Mouse (Mus musculus) forebrain, embryonic 12.5 days (tissue): Measurements from ENCODE around the gene Dlg5. TPM values are rescaled to one million over a fixed set of nuclear protein-coding genes. Genes with fewer than 3 reads are reported as not detected.

Experiments
- ATAC-seq: fragments of 200-750 bp; cut with Nextera tagmentation; 2 replicates; pipeline ENCODE4 v1.8.0; 2017; ENCODE audit warnings: moderate TSS enrichment; ENCODE audit not compliant: low FRiP score
- H3K27ac ChIP-seq: fragments of 300-500 bp; sonication (generic); 2 replicates; pipeline ENCODE4 v1.5.1; 2016; ENCODE audit warnings: mild to moderate bottlenecking
- H3K27me3 ChIP-seq: fragments of 300-500 bp; sonication (generic); 2 replicates; pipeline ENCODE4 v1.6.1; 2016; ENCODE audit warnings: mild to moderate bottlenecking
- H3K36me3 ChIP-seq: fragments of 300-500 bp; sonication (generic); replicated peaks from 2 replicates; pipeline ENCODE4 v1.6.1; 2016; ENCODE audit warnings: mild to moderate bottlenecking
- H3K4me1 ChIP-seq: fragments of 300-500 bp; sonication (generic); 2 replicates; pipeline ENCODE4 v1.6.1; 2016
- H3K4me2 ChIP-seq: fragments of 300-500 bp; sonication (generic); 2 replicates; pipeline ENCODE4 v1.6.1; 2016; ENCODE audit warnings: mild to moderate bottlenecking, moderate library complexity
- H3K4me3 ChIP-seq: fragments of 300-500 bp; sonication (generic); replicated peaks from 2 replicates; pipeline ENCODE4 v1.5.1; 2016; ENCODE audit warnings: mild to moderate bottlenecking
- H3K9ac ChIP-seq: fragments of 300-500 bp; sonication (generic); 2 replicates; pipeline ENCODE4 v1.6.1; 2016; ENCODE audit warnings: mild to moderate bottlenecking
- H3K9me3 ChIP-seq: fragments of 300-500 bp; sonication (generic); 2 replicates; pipeline ENCODE4 v1.6.1; 2016
- WGBS: fragments of 180-500 bp; shearing (Covaris S2); methylation state at CpG from one replicate; pipeline ENCODE4 v1.1.7; 2016; 5-methylcytosine and 5-hydroxymethylcytosine counted together
- polyA plus RNA-seq: library from polyadenylated mRNA; unstranded; fragments of >200 nt; fragmentation: Nextera tagmentation; extraction: Ambion mirVana; gene quantifications from 2 replicates; pipeline ENCODE4 v1.2.1, GENCODE M21; 2016

The Dlg5 gene
- polyA plus RNA-seq, 1 experiment from 2014 or later: 22.5 TPM

DNA sequence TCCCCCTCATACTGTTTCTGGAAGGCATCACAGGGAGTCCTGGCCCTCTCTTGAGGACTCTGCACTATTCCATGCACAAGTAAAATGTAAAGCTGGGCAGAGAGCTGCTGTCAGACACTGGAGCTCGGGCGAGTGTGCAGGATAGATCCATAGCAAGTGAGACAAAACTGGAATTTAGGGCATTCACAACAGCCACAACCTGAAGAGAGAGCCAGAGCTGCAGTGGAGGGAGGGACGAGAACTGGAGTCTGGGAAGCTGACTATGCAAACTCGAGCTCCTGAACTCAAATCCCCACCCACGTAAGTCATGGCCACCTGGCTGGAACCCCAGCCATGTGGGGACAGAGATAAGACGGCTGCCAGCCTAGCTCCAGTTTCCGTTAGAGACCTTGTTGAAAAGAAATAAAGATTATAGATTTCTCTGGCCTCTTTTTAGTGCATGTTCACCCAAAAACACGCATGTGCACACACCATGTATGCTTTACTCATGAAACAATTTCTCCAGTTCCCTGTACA, 105.4 kb downstream of the Dlg5 start:
- no peak for ATAC-seq
- WGBS: 93% methylated on average over 8 of the region's 8 CpGs
- H3K36me3 ChIP-seq: peaks cover 77% of the 10 kb centered on the region

DNA sequence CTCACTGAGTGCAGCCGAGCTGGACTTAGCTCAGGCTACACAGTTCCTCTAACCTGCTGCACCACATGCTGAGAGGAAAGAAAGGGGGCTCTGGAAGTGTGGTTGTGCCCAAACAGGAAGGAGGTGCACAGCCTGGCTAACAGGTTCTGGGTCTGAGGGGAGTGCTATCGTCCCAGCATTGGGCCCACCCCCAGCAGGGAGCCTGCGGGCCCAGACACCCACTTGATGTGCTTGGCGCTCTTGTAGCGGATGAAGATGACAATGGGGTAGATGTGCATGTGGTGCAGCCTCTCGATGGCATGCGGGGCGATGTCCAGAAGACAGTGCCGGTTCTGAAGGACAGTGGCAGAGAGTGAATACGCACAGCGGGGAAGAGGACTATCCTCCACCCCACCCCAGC, 108.8 kb downstream of the Dlg5 start:
- H3K4me1 ChIP-seq: no peaks in the 10 kb centered on the region
- H3K9me3 ChIP-seq: no peaks in the 10 kb centered on the region
- H3K36me3 ChIP-seq: peaks cover 62% of the 10 kb centered on the region
- H3K27me3 ChIP-seq: no peaks in the 10 kb centered on the region
- 89% methylated on average over 11 of the region's 11 CpGs for WGBS
- no peak overlapping the region for H3K4me2 ChIP-seq
- no peak overlapping the region for H3K4me3 ChIP-seq
- ATAC-seq: no peak
- H3K27ac ChIP-seq: no peak overlapping the region
- no peak overlapping the region for H3K9ac ChIP-seq

More for the DNA sequence above, 105.4 kb downstream of the Dlg5 start:
- no peak overlapping the region for H3K27ac ChIP-seq
- H3K4me3 ChIP-seq: no peak overlapping the region
- H3K4me1 ChIP-seq: peaks cover 13% of the 10 kb centered on the region
- no peak overlapping the region for H3K9ac ChIP-seq
- no peaks in the 10 kb centered on the region for H3K27me3 ChIP-seq
- no peak overlapping the region for H3K4me2 ChIP-seq
- H3K9me3 ChIP-seq: no peaks in the 10 kb centered on the region

DNA sequence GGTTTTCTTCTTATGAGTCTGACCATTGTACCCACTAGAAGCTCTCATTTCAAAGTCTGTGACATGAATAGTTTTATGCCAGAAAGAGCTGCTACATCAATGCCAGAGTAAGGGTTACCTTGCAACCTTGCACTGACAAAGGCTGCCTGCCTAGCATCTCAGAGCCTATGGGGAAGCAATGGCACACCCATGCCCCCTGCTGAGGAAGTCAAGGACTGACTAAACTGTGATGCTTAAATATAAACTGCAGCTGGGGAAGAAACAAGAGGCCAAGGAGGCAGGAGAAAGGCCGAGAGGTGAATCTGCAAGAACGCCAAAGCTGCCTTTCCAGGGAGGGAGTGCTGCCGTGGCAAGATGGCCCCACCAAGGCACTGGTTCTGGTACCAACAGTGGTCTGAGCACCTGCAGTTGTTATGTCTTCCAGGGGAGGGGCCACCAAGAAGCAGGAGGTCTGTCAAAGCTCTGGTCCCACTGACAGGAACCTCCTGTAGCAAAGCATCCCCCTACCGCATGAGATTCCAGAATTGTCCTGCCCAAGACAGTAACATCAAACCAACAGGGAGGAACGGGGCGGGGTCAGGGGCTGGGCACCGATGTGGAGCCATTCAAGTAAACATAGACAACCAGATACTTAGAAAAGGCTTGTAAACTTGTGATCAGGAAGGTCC, 111.0 kb downstream of the Dlg5 start:
- no peaks in the 10 kb centered on the region for H3K27me3 ChIP-seq
- no peaks in the 10 kb centered on the region for H3K9me3 ChIP-seq
- no peak overlapping the region for H3K9ac ChIP-seq
- H3K4me3 ChIP-seq: no peak overlapping the region
- H3K27ac ChIP-seq: no peak overlapping the region
- 92% methylated on average over 7 of the region's 7 CpGs for WGBS
- H3K4me2 ChIP-seq: no peak overlapping the region
- no peak for ATAC-seq
- no peaks in the 10 kb centered on the region for H3K4me1 ChIP-seq
- peaks cover 51% of the 10 kb centered on the region for H3K36me3 ChIP-seq

DNA sequence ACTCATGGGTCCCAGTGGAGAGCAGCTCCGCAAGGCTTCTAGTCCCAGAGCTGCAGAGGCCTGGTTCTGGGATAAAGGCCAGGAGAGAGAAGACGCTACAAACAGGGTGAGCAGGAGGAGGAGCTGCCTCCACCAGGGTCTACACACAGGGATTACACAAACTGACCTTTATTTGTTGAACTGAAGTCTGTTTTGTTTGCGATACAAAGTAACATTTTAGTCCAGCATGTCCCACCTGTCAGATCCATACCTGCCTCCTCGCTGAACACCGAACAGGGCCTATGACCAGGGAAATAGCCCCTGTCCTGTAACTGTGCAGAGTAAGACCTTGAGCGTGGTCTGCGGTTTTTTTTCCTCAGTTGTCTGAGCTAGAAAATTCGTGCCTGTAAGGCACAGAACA, 111.9 kb downstream of the Dlg5 start:
- no peaks in the 10 kb centered on the region for H3K27me3 ChIP-seq
- H3K9me3 ChIP-seq: no peaks in the 10 kb centered on the region
- H3K36me3 ChIP-seq: peaks cover 43% of the 10 kb centered on the region
- H3K9ac ChIP-seq: no peak overlapping the region
- H3K4me1 ChIP-seq: no peaks in the 10 kb centered on the region
- no peak overlapping the region for H3K4me3 ChIP-seq
- 89% methylated on average over 8 of the region's 8 CpGs for WGBS
- no peak overlapping the region for H3K27ac ChIP-seq
- ATAC-seq: no peak
- H3K4me2 ChIP-seq: no peak overlapping the region

DNA sequence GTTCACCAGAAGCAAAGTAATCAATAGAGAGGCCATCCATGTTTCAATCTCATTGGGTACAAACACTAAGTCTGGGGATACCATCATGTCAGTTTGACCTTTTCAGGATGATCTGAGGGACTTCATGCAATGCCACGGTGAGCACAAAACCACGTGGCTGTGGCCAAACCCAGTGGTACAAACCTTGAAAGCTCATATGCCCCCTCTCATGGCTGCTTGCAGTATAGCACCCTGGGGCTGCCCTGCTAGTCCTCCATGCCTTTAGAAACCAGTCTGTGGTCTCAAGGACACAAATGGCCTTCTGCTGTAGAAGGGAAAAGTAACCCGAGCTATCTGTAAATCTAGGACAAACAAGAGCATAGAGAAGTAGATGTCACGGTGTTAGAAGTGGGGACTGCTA, 113.6 kb downstream of the Dlg5 start:
- no peaks in the 10 kb centered on the region for H3K4me1 ChIP-seq
- WGBS: 53% methylated on average over 4 of the region's 4 CpGs
- H3K9ac ChIP-seq: no peak overlapping the region
- H3K4me2 ChIP-seq: no peak overlapping the region
- H3K9me3 ChIP-seq: no peaks in the 10 kb centered on the region
- peaks cover 25% of the 10 kb centered on the region for H3K36me3 ChIP-seq
- H3K27me3 ChIP-seq: no peaks in the 10 kb centered on the region
- no peak for ATAC-seq
- H3K4me3 ChIP-seq: no peak overlapping the region
- no peak overlapping the region for H3K27ac ChIP-seq

DNA sequence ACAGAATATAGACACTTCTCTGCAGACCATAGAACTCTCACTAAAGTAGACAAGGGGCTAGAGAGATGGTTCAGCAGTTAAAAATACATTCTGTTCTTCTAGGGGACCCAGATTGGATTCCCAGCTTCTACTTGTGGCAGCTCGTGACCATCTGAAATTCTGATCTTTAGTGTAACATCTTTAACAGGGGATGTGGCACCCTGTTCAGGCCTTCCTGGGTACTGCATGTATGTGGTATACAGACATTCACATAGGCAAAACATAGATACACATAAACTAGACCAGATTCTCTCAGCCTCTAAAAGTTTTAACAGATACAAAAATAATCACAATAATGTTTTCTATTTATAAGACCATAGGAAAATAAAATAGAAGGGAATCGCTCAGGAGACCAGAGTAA, 120.7 kb downstream of the Dlg5 start:
- Histone ChIP-seq H3K27me3 (no peaks in the 10 kb centered on the region), H3K36me3 (no peaks in the 10 kb centered on the region), H3K4me3 (no peak overlapping the region), H3K4me1 (no peaks in the 10 kb centered on the region), H3K27ac (no peak overlapping the region), H3K9ac (no peak overlapping the region), H3K9me3 (no peaks in the 10 kb centered on the region), H3K4me2 (no peak overlapping the region)
- 92% methylated on average over 2 of the region's 2 CpGs for WGBS
- ATAC-seq: no peak

DNA sequence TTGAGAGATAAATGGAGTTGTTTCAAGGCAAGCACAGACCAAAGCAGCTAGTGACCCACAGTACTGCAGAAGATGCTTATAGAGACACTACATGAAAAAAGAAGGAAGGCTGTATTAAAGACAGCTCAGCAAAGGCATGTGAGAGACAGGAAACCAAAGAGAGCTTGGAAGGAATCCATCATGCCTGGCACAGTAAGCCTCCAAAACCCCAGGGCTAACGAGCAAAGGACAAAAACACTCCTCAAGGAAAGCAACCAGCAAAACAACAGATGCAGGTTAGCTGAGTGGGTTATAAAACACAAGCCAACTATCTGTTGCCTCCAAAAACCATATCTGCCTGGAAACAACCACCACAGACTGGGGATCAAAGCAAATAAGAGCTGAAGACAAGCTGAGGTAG, 121.5 kb downstream of the Dlg5 start:
- 38% methylated on average over 1 of the region's 1 CpGs for WGBS
- Histone ChIP-seq H3K4me1 (no peaks in the 10 kb centered on the region), H3K4me3 (no peak overlapping the region), H3K9ac (no peak overlapping the region), H3K36me3 (no peaks in the 10 kb centered on the region), H3K27ac (no peak overlapping the region), H3K27me3 (no peaks in the 10 kb centered on the region), H3K4me2 (no peak overlapping the region), H3K9me3 (no peaks in the 10 kb centered on the region)
- no peak for ATAC-seq

DNA sequence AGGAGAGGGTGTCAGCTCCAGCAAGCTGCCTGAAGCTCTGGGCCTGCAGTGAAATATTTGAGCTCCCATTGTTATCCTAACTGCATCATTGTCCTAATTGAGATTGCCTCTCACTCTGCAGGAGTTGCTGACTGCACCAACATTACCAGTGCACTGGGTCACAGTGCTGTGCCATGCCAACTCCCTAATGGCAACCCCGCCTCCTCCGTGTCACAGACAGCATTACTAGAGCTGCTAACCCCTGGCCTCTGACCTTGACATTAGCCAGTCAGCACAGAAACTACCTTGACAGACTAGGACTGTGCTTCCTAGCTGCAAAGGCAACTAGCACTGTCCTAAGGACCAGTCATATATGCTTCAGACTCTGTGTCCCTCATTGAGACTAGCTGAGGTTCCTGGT, 139.0 kb downstream of the Dlg5 start:
- no peak overlapping the region for H3K4me3 ChIP-seq
- no peak overlapping the region for H3K27ac ChIP-seq
- no peaks in the 10 kb centered on the region for H3K27me3 ChIP-seq
- H3K9ac ChIP-seq: no peak overlapping the region
- no peak for ATAC-seq
- 83% methylated on average over 2 of the region's 2 CpGs for WGBS
- H3K4me2 ChIP-seq: no peak overlapping the region
- no peaks in the 10 kb centered on the region for H3K4me1 ChIP-seq
- H3K36me3 ChIP-seq: no peaks in the 10 kb centered on the region
- no peaks in the 10 kb centered on the region for H3K9me3 ChIP-seq

DNA sequence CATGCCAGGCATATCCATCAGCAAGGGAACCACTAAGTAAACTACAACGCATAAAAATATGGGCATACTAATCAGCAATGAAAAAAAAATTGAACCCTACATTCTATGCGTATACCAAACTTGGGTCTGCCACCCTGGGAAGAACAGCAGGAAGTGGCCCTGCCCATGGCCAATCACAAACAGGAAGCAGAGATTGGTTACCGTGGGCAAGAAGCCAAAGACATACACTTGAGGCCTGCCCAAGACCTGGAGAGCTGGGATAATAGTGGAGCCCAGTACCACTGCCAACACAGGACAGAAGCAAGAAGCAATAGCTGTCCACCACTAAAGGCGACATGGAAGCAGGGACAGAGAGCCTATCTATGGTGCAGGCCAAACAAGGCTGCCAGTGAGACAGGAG, 146.9 kb downstream of the Dlg5 start:
- H3K9me3 ChIP-seq: no peaks in the 10 kb centered on the region
- no peaks in the 10 kb centered on the region for H3K27me3 ChIP-seq
- no peak overlapping the region for H3K27ac ChIP-seq
- no peak for ATAC-seq
- 88% methylated on average over 4 of the region's 4 CpGs for WGBS
- no peak overlapping the region for H3K9ac ChIP-seq
- no peaks in the 10 kb centered on the region for H3K4me1 ChIP-seq
- no peak overlapping the region for H3K4me3 ChIP-seq
- no peaks in the 10 kb centered on the region for H3K36me3 ChIP-seq
- H3K4me2 ChIP-seq: no peak overlapping the region

DNA sequence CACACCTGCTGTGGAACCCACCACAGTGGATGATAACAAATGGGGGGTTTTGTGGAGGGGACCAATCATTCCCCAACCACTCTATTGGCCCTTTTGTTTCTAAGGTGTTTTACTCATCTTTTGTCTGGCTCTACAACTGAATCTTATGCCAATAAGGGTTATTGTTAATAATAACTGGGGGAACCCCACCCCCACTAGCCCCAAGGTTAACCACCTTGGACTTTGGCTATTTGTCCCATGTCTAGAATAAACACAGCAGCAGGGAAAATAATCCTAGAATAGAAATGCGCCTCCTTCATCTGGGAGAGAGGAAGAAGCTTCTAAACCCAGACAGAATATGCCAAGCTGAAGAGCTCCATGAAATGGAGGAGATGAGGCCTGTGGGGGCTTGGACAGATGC, 151.1 kb downstream of the Dlg5 start:
- no peaks in the 10 kb centered on the region for H3K9me3 ChIP-seq
- WGBS: 88% methylated on average over 1 of the region's 1 CpGs
- no peaks in the 10 kb centered on the region for H3K36me3 ChIP-seq
- H3K4me3 ChIP-seq: no peak overlapping the region
- no peak overlapping the region for H3K27ac ChIP-seq
- H3K9ac ChIP-seq: no peak overlapping the region
- no peak overlapping the region for H3K4me2 ChIP-seq
- no peaks in the 10 kb centered on the region for H3K4me1 ChIP-seq
- no peaks in the 10 kb centered on the region for H3K27me3 ChIP-seq
- no peak for ATAC-seq

DNA sequence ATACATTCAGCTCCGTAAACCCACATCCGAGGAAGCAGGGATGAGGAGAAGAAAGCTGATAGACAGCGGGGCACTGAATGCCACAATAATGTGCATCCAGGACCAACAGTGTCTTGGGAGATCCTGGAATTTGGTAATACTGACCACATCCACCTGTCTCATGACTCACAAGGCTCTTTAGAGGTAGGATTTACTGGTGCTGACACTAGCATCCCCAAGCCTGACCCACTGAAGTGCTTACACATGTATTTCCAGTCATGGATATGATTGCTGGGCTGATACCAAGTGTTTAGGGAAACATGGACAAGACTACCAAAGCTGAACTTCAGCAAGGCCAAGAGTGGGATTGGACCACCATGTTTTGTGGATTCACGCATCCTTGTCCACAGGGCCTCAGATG, 152.5 kb downstream of the Dlg5 start:
- Histone ChIP-seq H3K4me2 (no peak overlapping the region), H3K27ac (no peak overlapping the region), H3K4me3 (no peak overlapping the region), H3K27me3 (no peaks in the 10 kb centered on the region), H3K9ac (no peak overlapping the region), H3K4me1 (no peaks in the 10 kb centered on the region), H3K36me3 (no peaks in the 10 kb centered on the region), H3K9me3 (no peaks in the 10 kb centered on the region)
- no peak for ATAC-seq
- 94% methylated on average over 4 of the region's 4 CpGs for WGBS

DNA sequence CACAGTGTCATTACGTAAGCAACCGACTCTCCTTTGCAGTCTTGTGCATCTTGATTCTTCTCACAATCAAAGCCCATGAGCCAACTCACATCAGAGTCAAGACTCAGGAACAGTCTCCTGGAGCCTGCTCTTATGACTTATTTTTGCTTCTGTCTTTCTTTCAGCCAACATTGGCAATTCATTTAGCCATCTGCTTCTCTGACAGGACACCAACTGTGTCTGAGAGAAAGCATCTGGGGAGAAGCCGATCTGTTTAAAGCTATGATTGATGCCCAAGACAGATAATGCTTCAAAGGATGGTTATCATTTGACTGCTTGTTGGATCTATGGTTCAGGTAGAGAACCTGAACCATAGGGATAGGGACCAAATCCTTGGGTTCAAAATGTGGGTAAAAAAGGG, 153.3 kb downstream of the Dlg5 start:
- H3K9me3 ChIP-seq: no peaks in the 10 kb centered on the region
- no peaks in the 10 kb centered on the region for H3K27me3 ChIP-seq
- H3K9ac ChIP-seq: no peak overlapping the region
- no peaks in the 10 kb centered on the region for H3K4me1 ChIP-seq
- H3K4me2 ChIP-seq: no peak overlapping the region
- H3K4me3 ChIP-seq: no peak overlapping the region
- H3K27ac ChIP-seq: no peak overlapping the region
- WGBS: 92% methylated on average over 3 of the region's 3 CpGs
- ATAC-seq: no peak
- H3K36me3 ChIP-seq: no peaks in the 10 kb centered on the region

DNA sequence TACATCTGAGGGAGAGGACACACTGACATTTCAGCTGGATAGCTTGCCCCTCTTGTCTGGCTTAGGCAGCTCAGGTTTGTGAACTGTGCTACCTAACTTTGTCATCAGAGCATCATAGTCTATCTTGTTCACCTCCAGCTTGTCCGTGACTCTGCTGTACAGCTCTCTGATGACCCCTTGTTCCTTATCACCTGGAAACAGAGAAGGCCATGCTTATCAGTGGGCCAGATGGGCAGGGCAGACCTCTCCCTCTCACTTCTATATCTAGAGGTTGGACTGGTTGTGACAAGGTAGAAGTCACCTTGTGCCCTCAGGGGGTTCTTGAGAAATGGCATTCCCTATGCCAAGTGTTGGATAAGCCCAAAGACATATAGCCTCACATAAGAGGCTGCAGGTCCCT, 154.9 kb downstream of the Dlg5 start:
- Histone ChIP-seq H3K4me2 (no peak overlapping the region), H3K27ac (no peak overlapping the region), H3K9ac (no peak overlapping the region), H3K4me3 (no peak overlapping the region), H3K36me3 (no peaks in the 10 kb centered on the region), H3K9me3 (no peaks in the 10 kb centered on the region), H3K27me3 (no peaks in the 10 kb centered on the region), H3K4me1 (no peaks in the 10 kb centered on the region)
- WGBS: 84% methylated on average over 1 of the region's 1 CpGs
- no peak for ATAC-seq
